Mouse (Mus musculus) adrenal gland, postnatal 0 days (tissue): Measurements from ENCODE around the gene A030014E15Rik. TPM values are rescaled to one million over a fixed set of nuclear protein-coding genes. Genes with fewer than 3 reads are reported as not detected.

Experiments
- polyA plus RNA-seq: library from polyadenylated mRNA; unstranded; fragments of >200 nt; fragmentation: Nextera tagmentation; extraction: Ambion mirVana; gene quantifications from 2 replicates; pipeline ENCODE4 v1.2.1, GENCODE M21; 2015

The A030014E15Rik gene
- not detected in 2 replicates for polyA plus RNA-seq

DNA sequence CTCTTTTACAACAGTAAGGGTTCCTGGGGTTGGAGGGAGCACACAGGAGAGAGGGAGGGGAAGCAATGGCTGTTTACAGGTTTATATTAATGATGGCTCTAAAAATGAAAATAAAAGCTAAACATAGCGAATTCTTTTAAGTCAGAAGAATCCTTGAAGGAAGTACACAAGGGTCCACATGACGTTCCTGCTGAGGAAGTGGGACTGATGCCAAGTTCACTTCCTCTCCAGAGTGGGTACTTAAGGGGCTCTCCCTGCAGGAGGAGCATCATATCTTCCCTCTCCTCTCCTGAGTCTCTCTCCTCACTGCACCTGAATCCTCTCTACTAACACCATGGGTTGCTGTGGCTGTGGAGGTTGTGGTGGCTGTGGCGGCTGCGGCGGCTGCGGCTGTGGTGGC is at the start of gene A030014E15Rik:
Gene A030014E15Rik (plus strand): TSS at position 268 of the 400 bp plus-strand sequence.

DNA sequence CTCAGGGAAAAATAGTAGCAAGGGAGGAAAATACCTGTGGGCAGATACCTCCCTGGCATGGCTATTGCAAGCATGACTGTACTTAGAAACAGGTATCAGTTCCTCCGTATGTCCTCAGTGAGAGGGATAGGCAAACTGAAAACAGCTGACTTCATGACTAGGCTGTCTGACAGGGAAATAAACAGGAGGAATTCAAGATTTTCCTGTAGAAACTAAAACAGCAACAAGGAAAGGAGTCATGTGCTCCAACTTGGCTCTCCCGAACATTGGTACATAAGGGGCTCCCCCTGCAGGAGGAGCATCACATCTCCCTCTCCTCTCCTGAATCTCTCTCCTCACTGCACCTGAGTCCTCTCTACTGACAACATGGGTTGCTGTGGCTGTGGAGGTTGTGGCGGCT is 11.7 kb upstream of the A030014E15Rik start, which contains the start of gene A030005L19Rik:
Gene A030005L19Rik (plus strand): TSS at position 301 of the 400 bp plus-strand sequence.

DNA sequence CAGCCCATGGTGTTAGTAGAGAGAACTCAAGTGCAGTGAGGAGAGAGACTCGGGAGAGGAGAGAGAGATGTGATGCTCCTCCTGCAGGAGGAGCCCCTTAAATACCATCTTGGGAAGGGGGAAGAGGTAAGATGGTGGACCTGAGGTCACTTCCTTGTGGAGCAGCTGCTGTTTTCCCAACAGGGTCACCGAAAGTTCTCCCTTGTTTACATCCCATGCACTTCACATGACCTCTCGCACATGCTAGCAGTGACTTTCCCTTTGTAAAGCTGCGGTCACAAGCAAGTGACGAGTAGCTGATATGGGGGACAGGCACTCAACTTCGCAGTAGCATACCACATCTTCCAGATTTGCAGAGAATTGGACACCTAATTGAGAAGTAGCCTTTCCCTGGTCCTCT is 6.6 kb downstream of the A030014E15Rik start, which contains the start of gene Gm6217:
Gene Gm6217 (minus strand): TSS at position 74 of the 400 bp plus-strand sequence.

DNA sequence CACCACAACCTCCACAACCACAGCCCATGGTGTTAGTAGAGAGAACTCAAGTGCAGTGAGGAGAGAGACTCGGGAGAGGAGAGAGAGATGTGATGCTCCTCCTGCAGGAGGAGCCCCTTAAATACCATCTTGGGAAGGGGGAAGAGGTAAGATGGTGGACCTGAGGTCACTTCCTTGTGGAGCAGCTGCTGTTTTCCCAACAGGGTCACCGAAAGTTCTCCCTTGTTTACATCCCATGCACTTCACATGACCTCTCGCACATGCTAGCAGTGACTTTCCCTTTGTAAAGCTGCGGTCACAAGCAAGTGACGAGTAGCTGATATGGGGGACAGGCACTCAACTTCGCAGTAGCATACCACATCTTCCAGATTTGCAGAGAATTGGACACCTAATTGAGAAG is 18.6 kb downstream of the A030014E15Rik start, which contains the start of gene A030003K21Rik:
Gene A030003K21Rik (minus strand): TSS at position 94 of the 400 bp plus-strand sequence.

DNA sequence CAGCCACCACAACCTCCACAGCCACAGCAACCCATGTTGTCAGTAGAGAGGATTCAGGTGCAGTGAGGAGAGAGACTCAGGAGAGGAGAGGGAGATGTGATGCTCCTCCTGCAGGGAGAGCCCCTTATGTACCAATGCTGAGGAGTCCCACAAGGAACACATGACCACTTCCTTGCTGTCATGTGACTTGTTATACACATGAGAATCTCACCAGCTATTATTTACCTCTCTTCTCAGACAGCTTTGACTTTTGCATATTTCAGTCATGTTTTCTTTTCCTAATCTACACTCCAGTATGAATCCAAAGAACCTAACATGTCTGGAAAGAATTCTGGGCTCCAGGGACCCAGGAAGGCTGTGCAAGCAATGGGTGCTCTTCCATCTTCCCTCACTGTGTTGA is 31.2 kb downstream of the A030014E15Rik start, which contains the start of gene Gm7544:
Gene Gm7544 (minus strand): TSS at position 101 of the 400 bp plus-strand sequence.

DNA sequence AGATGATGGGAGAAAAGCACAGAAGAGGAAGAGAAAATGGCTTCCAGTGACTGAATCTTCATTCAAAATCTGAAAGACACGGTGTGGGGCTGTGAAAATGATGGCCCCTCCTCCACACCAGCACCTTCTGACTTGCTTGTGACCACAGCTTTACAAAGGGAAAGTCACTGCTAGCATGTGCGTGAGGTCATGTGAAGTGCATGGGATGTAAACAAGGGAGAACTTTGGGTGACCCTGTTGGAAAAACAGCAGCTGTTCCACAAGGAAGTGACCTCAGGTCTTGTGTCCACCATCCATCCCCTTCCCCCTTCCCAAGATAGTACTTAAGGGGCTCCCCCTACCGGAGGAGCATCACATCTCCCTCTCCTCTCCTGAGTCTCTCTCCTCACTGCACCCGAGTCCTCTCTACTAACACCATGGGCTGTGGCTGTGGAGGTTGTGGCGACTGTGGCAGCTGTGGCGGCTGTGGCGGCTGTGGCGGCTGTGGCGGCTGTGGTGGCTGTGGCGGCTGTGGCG is 35.2 kb downstream of the A030014E15Rik start, which contains the start of gene Gm47955:
Gene Gm47955 (plus strand): TSS at position 417 of the 516 bp plus-strand sequence.

Other genes starting within 250 kb of the A030014E15Rik start
- gene Mff, start 200.0 kb upstream of the A030014E15Rik start, polyA plus RNA-seq = 272 and 275 TPM in 2 replicates
- 0.48 and 1.2 TPM in 2 replicates for gene Tm4sf20, start 156.5 kb upstream of the A030014E15Rik start, polyA plus RNA-seq
- gene Gm47791, start 153.7 kb upstream of the A030014E15Rik start, polyA plus RNA-seq = not detected in 2 replicates
- 15.1 and 18.3 TPM in 2 replicates for gene Agfg1, start 85.4 kb upstream of the A030014E15Rik start, polyA plus RNA-seq
- gene A030005L19Rik, start 11.6 kb upstream of the A030014E15Rik start, polyA plus RNA-seq = 0.27 TPM in 1 of 2 replicates, not detected in the other
- gene Gm6217, start 6.5 kb downstream of the A030014E15Rik start, polyA plus RNA-seq = not detected in 2 replicates
- gene A030003K21Rik, start 18.5 kb downstream of the A030014E15Rik start, polyA plus RNA-seq = not detected in 2 replicates
- not detected in 2 replicates for gene Gm7544, start 31.1 kb downstream of the A030014E15Rik start, polyA plus RNA-seq
- not detected in 2 replicates for gene Gm47955, start 35.4 kb downstream of the A030014E15Rik start, polyA plus RNA-seq
- gene Gm47959, start 75.6 kb downstream of the A030014E15Rik start, polyA plus RNA-seq = not detected in 2 replicates
- 1.1 and 1.2 TPM in 2 replicates for gene Slc19a3, start 113.5 kb downstream of the A030014E15Rik start, polyA plus RNA-seq
- gene Krtap28-10, start 117.6 kb downstream of the A030014E15Rik start, polyA plus RNA-seq = not detected in 2 replicates
- not detected in 2 replicates for gene Gm47969, start 120.0 kb downstream of the A030014E15Rik start, polyA plus RNA-seq
- not detected in 2 replicates for gene A030005K14Rik, start 134.5 kb downstream of the A030014E15Rik start, polyA plus RNA-seq
- not detected in 2 replicates for gene Krtap28-13, start 136.0 kb downstream of the A030014E15Rik start, polyA plus RNA-seq
- 0.58 and 1.6 TPM in 2 replicates for gene Ccl20, start 191.8 kb downstream of the A030014E15Rik start, polyA plus RNA-seq
- 0.11 TPM in 1 of 2 replicates, not detected in the other for gene Daw1, start 234.8 kb downstream of the A030014E15Rik start, polyA plus RNA-seq